Mouse (Mus musculus) ES-E14 (cell line): ENCODE data around the gene Nup50. TPM values are rescaled to one million over a fixed set of nuclear protein-coding genes. Genes with fewer than 3 reads are reported as not detected.

Experiments
- DNase-seq: peaks from one replicate; pipeline ENCODE4 v3.0.0-alpha.2; 2013; ENCODE audit warnings: low read depth, low spot score
- H3K27ac ChIP-seq: 2 replicates; pipeline ENCODE4 v1.5.1; 2012; ENCODE audit warnings: low read depth, mild to moderate bottlenecking, low read length, moderate library complexity, mixed read lengths; ENCODE audit not compliant: poor library complexity, insufficient read depth, severe bottlenecking
- H3K36me3 ChIP-seq: 2 replicates; pipeline ENCODE4 v1.6.1; 2012; ENCODE audit warnings: mild to moderate bottlenecking, low read length, moderate library complexity, mixed read lengths; ENCODE audit not compliant: control insufficient read depth, poor library complexity, insufficient read depth, severe bottlenecking
- H3K4me1 ChIP-seq, 2 experiments: fragments of 150-350 bp in 1 of 2; sonication (generic) in 1 of 2; 2 replicates each; pipeline ENCODE4 v1.6.1; 2012; ENCODE audit warnings: low read length in 2 of 2, mild to moderate bottlenecking in 1 of 2, mixed read lengths in 1 of 2; ENCODE audit not compliant: control insufficient read depth in 2 of 2, insufficient read depth in 2 of 2, poor library complexity in 1 of 2
- H3K4me3 ChIP-seq, 2 experiments: fragments of 150-350 bp in 1 of 2; sonication (generic) in 1 of 2; 2 replicates each; pipeline ENCODE4 v1.5.1; 2012; ENCODE audit warnings: low read length in 2 of 2, low read depth in 1 of 2, mild to moderate bottlenecking in 1 of 2, mixed read lengths in 1 of 2; ENCODE audit not compliant: insufficient read depth in 1 of 2, poor library complexity in 1 of 2, severe bottlenecking in 1 of 2
- H3K9ac ChIP-seq: 2 replicates; pipeline ENCODE4 v1.6.1; 2012; ENCODE audit warnings: low read depth, mild to moderate bottlenecking, low read length, mixed read lengths; ENCODE audit not compliant: poor library complexity, insufficient read depth, severe bottlenecking
- H3K9me3 ChIP-seq: fragments of 150-350 bp; sonication (generic); 2 replicates; pipeline ENCODE4 v1.6.1; 2012; ENCODE audit warnings: low read depth, mild to moderate bottlenecking, low read length; ENCODE audit not compliant: control insufficient read depth, insufficient read depth
- CHD2 ChIP-seq: IDR thresholded peaks from 2 replicates; pipeline ENCODE4 v1.6.1; 2014; ENCODE audit warnings: mild to moderate bottlenecking, low read depth, low read length, inconsistent platforms
- HCFC1 ChIP-seq: IDR thresholded peaks from 2 replicates; pipeline ENCODE4 v1.6.1; 2012; ENCODE audit warnings: low read length, inconsistent platforms, borderline replicate concordance; ENCODE audit not compliant: insufficient read depth
- MAFK ChIP-seq: IDR thresholded peaks from 2 replicates; pipeline ENCODE4 v1.6.1; 2014; ENCODE audit warnings: mild to moderate bottlenecking, low read depth, low read length, inconsistent platforms; ENCODE audit not compliant: insufficient read depth
- ZC3H11A ChIP-seq: IDR thresholded peaks from 2 replicates; pipeline ENCODE4 v1.6.1; 2012; ENCODE audit warnings: low read depth, mild to moderate bottlenecking, inconsistent platforms, low read length, borderline replicate concordance
- ZNF384 ChIP-seq: IDR thresholded peaks from 2 replicates; pipeline ENCODE4 v1.6.1; 2012; ENCODE audit warnings: low read depth, low read length, inconsistent platforms
- in situ Hi-C, 2 experiments: fragments of 600-800 bp; cut with MboI; formaldehyde crosslinking; loops; one replicate each; pipeline ENCODE4 v1.15.1; 2025; ENCODE audit warnings: low sequenced_read_pairs in 2 of 2, inconsistent platforms in 1 of 2; ENCODE audit not compliant: unreplicated experiment in 2 of 2
- total RNA-seq: library from RNA; depleted of rRNA; stranded (reverse); fragments of 300-350 nt; gene quantifications from 2 replicates; pipeline ENCODE4 v1.2.3, GENCODE M21; 2012

Gene Nup50
- total RNA-seq, 1 experiment = 71.4 TPM

DNA sequence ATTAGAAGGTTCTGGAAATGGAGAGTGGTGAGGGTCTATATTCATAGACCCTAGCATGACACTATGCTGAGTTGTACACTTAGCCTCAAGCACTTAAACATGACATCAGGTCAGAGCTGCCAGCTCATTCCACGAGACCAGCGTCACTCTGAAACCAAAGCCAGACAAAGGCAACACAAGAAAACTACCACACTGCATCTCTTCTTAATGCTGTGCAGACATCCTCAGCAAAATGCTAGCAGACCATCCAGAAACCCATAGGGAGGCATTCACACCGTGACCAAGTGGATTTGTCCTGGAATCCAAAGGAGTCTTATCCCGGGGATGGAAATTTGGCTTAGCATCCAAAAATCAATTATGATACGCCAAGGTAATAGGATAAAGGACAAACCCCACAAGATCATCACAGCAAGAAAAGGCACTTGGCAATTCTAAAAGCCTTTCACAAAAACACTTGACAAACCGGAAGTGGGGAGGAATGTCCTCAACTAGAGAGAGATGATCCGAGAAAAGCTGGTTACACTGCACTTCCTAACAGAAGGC is 19.3 kb upstream of the Nup50 start:
- no peak for TF ChIP-seq ZC3H11A
- no peak for TF ChIP-seq MAFK
- TF ChIP-seq CHD2 = no peak
- TF ChIP-seq ZNF384 = no peak
- no peak for TF ChIP-seq HCFC1
- Histone ChIP-seq H3K4me3 (no peak overlapping the region), H3K27ac (no peak overlapping the region), H3K36me3 (no peaks in the 10 kb centered on the region), H3K9ac (no peak overlapping the region), H3K9me3 (no peaks in the 10 kb centered on the region), H3K4me1 (peaks cover 0 to 4% of the 10 kb centered on the region in 2 experiments; a peak in 1 of 4 replicates)
- DNase-seq = no peak
- in situ Hi-C loops = no loop called here

DNA sequence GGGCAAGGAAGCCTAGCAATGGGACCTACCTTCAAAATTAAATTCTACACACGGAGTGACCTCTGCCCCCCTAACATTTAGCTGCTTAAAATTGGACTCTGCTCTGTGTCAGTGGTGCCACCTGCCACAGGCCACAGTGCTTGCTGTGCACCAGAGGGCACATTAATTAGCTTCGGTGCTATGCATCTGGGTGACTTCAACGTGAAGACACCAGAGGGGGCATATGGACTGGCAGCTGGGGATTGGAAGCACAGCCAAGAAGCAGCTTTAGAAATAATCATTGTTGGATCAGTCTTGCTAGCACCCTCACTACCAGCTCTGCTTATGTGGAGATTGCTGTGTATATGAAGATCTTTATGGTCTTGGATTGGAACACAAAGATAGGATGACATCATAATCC is 10.0 kb upstream of the Nup50 start:
- no peaks in the 10 kb centered on the region; the same call in 1 of the 2 replicates for H3K36me3 ChIP-seq
- no peak for TF ChIP-seq HCFC1
- no peak for TF ChIP-seq MAFK
- no peak for TF ChIP-seq ZC3H11A
- TF ChIP-seq CHD2 = no peak
- TF ChIP-seq ZNF384 = no peak
- in situ Hi-C loops = no loop called here

DNA sequence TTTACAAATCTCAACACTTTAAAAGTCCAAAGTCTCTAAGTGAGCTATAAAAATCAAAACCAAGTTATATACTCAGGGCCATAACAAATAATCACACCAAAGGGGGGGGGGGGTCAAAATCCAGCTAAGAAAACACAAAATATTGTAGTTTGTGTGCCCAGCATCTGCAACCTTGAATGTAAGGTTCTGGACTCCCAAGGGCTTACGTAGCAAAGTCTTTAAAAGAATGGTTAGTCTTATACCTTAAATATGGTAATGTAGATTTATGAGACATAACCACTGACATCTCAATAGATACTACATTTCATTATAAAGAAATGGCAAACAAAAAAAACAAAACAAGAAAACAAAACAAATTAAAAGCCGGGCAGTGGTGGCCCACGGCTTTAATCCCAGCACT is 3.3 kb upstream of the Nup50 start, which contains the start of gene Gm29666:
Gm29666 (minus strand) TSS at position 101 of the 400 bp plus-strand sequence.
- Histone ChIP-seq H3K9ac (no peak within 1 kb of the TSS), H3K36me3 (0 out of 2 replicates have a peak, but pooled peaks cover 3% of the 10 kb centered on the region), H3K9me3 (no peaks in the 10 kb centered on the region), H3K27ac (no peak within 1 kb of the TSS), H3K4me1 (peaks cover 0 to 2% of the 10 kb centered on the region in 2 experiments; a peak in 1 of 4 replicates), H3K4me3 (no peak within 1 kb of the TSS)
- TF ChIP-seq ZNF384 (no peak), CHD2 (no peak), ZC3H11A (no peak), MAFK (no peak), HCFC1 (no peak)
- in situ Hi-C loops = loop anchor here in 1 of 2 experiments (10.0 kb wide), 1 partner anchor 245 kb away; no protein-coding TSS in a partner anchor
- no peak for DNase-seq

More for the DNA sequence above, 10.0 kb upstream of the Nup50 start:
- no peak overlapping the region for H3K4me3 ChIP-seq
- H3K27ac ChIP-seq = no peak overlapping the region
- no peaks in the 10 kb centered on the region for H3K4me1 ChIP-seq
- 0 out of 2 replicates have a peak, but pooled peaks cover 2% of the 10 kb centered on the region for H3K9me3 ChIP-seq
- no peak overlapping the region for H3K9ac ChIP-seq
- no peak for DNase-seq

DNA sequence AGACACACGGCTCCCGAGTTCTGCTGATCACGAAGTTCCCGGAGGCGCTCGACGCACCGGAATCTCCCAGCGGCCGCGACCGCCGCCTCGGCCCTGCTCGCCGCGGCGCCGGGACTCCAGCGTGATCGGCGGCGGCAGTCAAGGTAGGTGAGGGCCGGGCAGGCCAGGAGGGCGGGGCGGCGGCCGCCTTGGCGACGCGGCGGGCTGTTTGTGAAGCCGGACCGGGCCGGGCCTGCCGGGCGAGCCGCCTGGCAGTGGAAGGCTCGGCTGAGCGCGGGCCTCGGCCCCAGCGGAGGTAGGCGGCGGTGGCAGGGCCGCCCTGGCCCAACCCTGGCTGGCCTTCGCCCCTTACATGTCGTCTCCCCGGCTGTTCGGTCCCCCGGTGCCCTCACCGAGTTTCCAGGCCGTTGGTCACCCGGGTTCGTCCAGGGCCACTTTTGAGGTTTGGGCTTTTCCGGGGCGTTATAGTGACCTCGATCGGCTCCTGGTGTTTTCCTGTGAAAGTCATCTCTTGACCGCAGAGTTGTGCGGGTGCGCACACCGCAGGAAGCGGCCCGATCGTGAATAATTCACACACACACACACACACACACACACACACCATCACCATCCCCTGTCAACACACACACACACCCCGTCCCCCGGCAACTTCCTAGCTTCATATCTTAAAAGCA is 434 bp downstream of the Nup50 start:
- peak overlapping the region; percentile 97 for H3K9ac ChIP-seq
- DNase-seq = no peak
- peak overlapping the region; percentile 79 for H3K27ac ChIP-seq
- no peaks in the 10 kb centered on the region for H3K9me3 ChIP-seq
- in situ Hi-C loops = loop anchor here in 1 of 2 experiments (10.0 kb wide), 1 partner anchor 249 kb away; no protein-coding TSS in a partner anchor
- H3K4me1 ChIP-seq = peaks cover 0 to 2% of the 10 kb centered on the region in 2 experiments; a peak in 1 of 4 replicates
- peaks cover 12% of the 10 kb centered on the region for H3K36me3 ChIP-seq
- peak overlapping the region; percentile 74 to 95 for H3K4me3 ChIP-seq
- TF ChIP-seq CHD2 (no peak), ZNF384 (no peak), MAFK (no peak), HCFC1 (no peak), ZC3H11A (no peak)
